Mouse (Mus musculus): ENCODE results near the gene Ppp1r13l. TPM values are rescaled to one million over a fixed set of nuclear protein-coding genes. Genes with fewer than 3 reads are reported as not detected.

The Ppp1r13l gene
- 6.6 and 8.7 TPM in 2 replicates for polyA plus RNA-seq (2014; fragmentation: Nextera tagmentation; extraction: Ambion mirVana)

DNA sequence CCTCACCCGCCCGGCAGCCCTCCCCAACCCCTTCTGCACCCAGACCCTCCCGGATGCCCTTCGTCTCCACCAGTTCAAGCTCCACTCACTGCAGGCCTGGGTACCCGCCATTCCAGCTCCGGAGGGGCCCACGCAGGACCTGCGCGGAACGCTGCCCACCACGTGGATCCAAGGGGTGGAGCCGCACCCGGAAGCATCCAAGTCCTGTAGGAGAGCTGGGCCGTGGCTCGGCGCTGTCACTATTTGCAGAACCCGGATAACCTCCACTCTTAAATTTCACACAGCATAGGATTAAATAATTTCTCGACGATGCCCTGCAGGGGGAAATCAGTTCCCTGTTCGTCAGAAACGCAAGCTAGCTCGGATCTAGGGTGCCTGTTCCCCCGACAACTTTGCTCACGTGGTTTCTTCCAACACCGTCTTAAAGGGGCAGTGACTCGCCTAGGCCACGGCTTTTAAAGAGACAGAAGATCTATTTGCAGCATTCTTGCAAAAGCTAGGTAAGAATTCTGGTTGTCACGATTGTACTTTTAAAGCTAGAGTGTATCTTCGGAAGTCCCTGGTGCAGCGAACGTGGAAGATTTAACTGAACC lies at the start of gene Ppp1r13l, which contains the start of gene Cd3eap:
Gene Ppp1r13l (plus strand): TSS at position 451 of the 593 bp plus-strand sequence.
Gene Cd3eap (minus strand): TSS at position 185 of the 593 bp plus-strand sequence.
- Histone ChIP-seq H3K9me3 (ENCODE audit: control insufficient read depth, low read length) (no peaks in the 10 kb centered on the region), H3K36me3 (ENCODE audit: control insufficient read depth, insufficient read depth, low read length) (peaks cover 5% of the 10 kb centered on the region; the same call in 1 of the 2 replicates), H3K4me3 (ENCODE audit: low read depth, low read length) (peak within 1 kb of the TSS; percentile 68), H3K4me1 (ENCODE audit: control insufficient read depth, insufficient read depth, low read length) (peaks cover 13% of the 10 kb centered on the region), H3K27me3 (ENCODE audit: control insufficient read depth, insufficient read depth, low read length) (0 out of 2 replicates have a peak, but pooled peaks cover 2% of the 10 kb centered on the region), H3K27ac (replicated peaks; ENCODE audit: low read depth, low read length) (0 out of 2 replicates have a peak within 1 kb of the TSS, but pooled peaks have one; percentile 9), H3K9ac (ENCODE audit: low read length) (peak within 1 kb of the TSS; percentile 55), H3K4me2 (ENCODE audit: low read depth, severe bottlenecking) (peak within 1 kb of the TSS; percentile 91)
- peak; percentile 55; the same call in 1 of the 2 replicates for ATAC-seq (ENCODE audit: insufficient number of reproducible peaks, low FRiP score, low TSS enrichment, low read depth)
- peak; percentile 89 for DNase-seq (ENCODE audit: low spot score)
- under 1% methylated on average over 31 of the region's 31 CpGs for WGBS

DNA sequence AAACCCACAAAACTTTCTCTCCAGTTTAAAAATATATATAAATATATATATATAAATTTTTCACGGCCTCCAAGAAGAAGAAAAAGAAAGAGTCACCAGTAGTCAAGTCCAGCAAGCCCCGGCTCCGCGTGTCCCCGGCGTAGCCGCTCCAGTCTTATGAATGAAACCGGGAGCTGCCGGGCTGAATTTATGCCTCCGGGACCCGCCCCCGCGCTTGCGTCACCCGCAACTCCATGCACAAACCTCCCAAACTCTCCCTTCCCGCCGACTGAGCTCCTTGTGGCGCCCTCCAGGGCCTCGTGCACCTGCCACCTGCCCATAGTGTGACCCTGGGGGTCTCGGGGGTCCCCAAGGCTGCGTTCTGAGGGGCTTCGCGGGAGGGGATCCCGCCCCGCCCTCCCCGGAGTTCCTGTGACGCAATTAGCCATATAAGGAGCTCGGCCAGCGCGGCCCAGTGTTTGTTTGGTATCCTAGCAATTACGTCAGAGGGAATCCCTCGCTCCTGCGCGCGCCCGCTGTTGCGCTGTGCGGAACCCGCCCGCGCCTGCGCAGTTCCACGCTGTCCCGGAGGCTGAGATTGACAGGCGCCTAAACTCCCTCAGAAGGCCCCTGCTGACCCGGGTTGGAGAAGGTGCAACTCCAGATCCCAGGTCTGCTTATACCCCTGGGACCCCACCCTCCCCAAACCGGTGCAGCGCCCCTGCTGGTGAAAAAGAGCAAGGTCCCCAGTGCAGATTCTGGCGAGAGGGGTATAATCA lies 49.5 kb upstream of the Ppp1r13l start, which contains the start of gene Fosb:
Gene Fosb (minus strand): TSS at position 168 of the 758 bp plus-strand sequence.
- ATAC-seq (ENCODE audit: insufficient number of reproducible peaks, low FRiP score, low TSS enrichment, low read depth), result peak; percentile 76
- peaks cover 9% of the 10 kb centered on the region for H3K4me1 ChIP-seq (ENCODE audit: control insufficient read depth, insufficient read depth, low read length)
- H3K36me3 ChIP-seq (ENCODE audit: control insufficient read depth, insufficient read depth, low read length), result no peaks in the 10 kb centered on the region
- no peaks in the 10 kb centered on the region for H3K9me3 ChIP-seq (ENCODE audit: control insufficient read depth, low read length)
- peak; percentile 95 for DNase-seq (ENCODE audit: low spot score)
- peak within 1 kb of the TSS; percentile 32; the same call in 1 of the 2 replicates for H3K9ac ChIP-seq (ENCODE audit: low read length)
- peak within 1 kb of the TSS; percentile 97 for H3K4me2 ChIP-seq (ENCODE audit: low read depth, severe bottlenecking)
- H3K4me3 ChIP-seq (ENCODE audit: low read depth, low read length), result peak within 1 kb of the TSS; percentile 57
- under 1% methylated on average over 49 of the region's 49 CpGs for WGBS
- no peak within 1 kb of the TSS for H3K27ac ChIP-seq (replicated peaks; ENCODE audit: low read depth, low read length)
- H3K27me3 ChIP-seq (ENCODE audit: control insufficient read depth, insufficient read depth, low read length), result peaks cover 26% of the 10 kb centered on the region

DNA sequence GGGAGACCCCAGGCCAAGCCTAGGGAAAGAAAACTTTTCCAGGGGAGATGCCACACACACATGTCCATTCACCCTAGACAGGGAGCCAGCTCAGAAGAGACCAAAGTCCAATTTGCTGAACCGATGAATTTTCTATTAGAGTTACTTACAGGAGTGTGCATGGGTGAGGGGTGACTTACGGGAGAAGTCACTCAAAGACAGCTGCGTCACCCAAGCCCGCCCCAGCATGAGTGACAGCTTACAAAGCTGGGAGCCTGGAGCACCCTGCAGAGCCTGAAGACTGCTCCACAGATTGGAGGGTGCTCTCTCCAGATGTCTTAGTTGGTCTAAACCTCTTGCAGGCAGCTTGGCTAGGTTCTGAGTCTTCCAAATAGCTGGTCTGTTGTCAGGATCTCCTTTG lies 47.6 kb upstream of the Ppp1r13l start:
- 39% methylated on average over 4 of the region's 4 CpGs for WGBS
- peaks cover 9% of the 10 kb centered on the region for H3K4me1 ChIP-seq (ENCODE audit: control insufficient read depth, insufficient read depth, low read length)
- no peak overlapping the region for H3K4me3 ChIP-seq (ENCODE audit: low read depth, low read length)
- no peak overlapping the region for H3K27ac ChIP-seq (replicated peaks; ENCODE audit: low read depth, low read length)
- H3K9me3 ChIP-seq (ENCODE audit: control insufficient read depth, low read length), result no peaks in the 10 kb centered on the region
- no peaks in the 10 kb centered on the region for H3K36me3 ChIP-seq (ENCODE audit: control insufficient read depth, insufficient read depth, low read length)
- ATAC-seq (ENCODE audit: insufficient number of reproducible peaks, low FRiP score, low TSS enrichment, low read depth) (no peak), DNase-seq (ENCODE audit: low spot score) (no peak)
- peaks cover 8% of the 10 kb centered on the region for H3K27me3 ChIP-seq (ENCODE audit: control insufficient read depth, insufficient read depth, low read length)
- no peak overlapping the region for H3K9ac ChIP-seq (ENCODE audit: low read length)
- H3K4me2 ChIP-seq (ENCODE audit: low read depth, severe bottlenecking), result no peak overlapping the region

DNA sequence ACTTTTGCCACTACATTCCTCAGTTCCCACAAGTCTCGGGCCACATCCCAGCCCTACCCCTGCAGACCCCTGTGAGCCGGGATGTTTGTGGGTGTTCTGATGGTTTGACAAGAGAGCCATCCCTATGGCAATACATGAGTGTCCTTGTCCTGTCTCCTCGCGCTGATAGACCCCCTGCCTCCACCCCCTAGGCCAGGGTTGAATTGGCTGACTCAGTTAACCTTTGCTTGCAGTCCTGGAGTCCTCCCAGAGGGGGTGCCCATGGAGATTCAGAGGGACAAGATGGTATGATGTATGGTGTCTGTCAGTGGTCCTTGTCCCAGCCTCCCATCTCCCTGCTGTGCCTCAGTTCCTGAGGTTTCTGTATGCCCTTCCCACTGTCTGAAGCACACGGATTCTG lies 45.5 kb upstream of the Ppp1r13l start:
- Histone ChIP-seq H3K36me3 (ENCODE audit: control insufficient read depth, insufficient read depth, low read length) (no peaks in the 10 kb centered on the region), H3K27me3 (ENCODE audit: control insufficient read depth, insufficient read depth, low read length) (no peaks in the 10 kb centered on the region), H3K9me3 (ENCODE audit: control insufficient read depth, low read length) (no peaks in the 10 kb centered on the region), H3K4me3 (ENCODE audit: low read depth, low read length) (no peak overlapping the region), H3K4me2 (ENCODE audit: low read depth, severe bottlenecking) (no peak overlapping the region), H3K9ac (ENCODE audit: low read length) (0 out of 2 replicates have a peak overlapping the region, but pooled peaks have one; percentile 7), H3K4me1 (ENCODE audit: control insufficient read depth, insufficient read depth, low read length) (peaks cover 6% of the 10 kb centered on the region), H3K27ac (replicated peaks; ENCODE audit: low read depth, low read length) (no peak overlapping the region)
- 55% methylated on average over 5 of the region's 5 CpGs for WGBS
- no peak for ATAC-seq (ENCODE audit: insufficient number of reproducible peaks, low FRiP score, low TSS enrichment, low read depth)
- DNase-seq (ENCODE audit: low spot score), result no peak

DNA sequence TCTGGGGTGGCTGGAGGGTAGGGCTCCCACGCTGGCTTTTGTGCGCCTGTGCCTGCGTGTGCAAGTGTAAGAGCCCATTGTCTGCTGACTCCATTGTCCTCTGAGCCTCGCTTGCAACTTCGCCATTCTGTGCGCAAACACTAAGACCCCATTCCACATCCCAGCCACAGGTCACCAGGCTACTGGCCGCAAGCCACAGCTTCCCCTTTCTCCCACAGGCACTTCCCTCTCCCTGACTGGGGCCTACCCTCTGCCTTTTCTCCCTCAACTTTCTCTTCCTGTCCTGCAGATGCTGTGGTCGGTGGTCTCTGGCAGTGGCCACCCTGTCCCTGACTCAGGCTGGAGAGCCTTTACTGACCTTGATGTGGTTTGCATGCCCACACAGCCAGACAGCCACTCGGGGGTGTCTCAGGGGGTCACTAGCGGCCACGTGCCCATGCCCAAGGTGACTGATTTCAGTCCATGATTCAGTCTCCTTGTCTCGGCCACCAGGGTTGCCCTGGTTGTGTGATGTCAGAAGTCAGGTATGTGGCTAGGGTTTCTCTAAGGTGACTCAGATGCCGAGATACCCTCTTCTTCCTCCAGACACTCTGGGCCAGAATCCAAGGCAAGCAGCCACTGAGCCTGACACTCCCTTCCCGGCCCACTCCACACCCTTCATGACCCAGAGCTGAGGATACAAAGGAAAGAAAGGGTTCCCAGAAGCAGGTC lies 42.9 kb upstream of the Ppp1r13l start:
- WGBS, result 61% methylated on average over 14 of the region's 14 CpGs
- H3K27me3 ChIP-seq (ENCODE audit: control insufficient read depth, insufficient read depth, low read length), result 0 out of 2 replicates have a peak, but pooled peaks cover 4% of the 10 kb centered on the region
- 0 out of 2 replicates have a peak, but pooled peaks cover 7% of the 10 kb centered on the region for H3K4me1 ChIP-seq (ENCODE audit: control insufficient read depth, insufficient read depth, low read length)
- DNase-seq (ENCODE audit: low spot score) (no peak), ATAC-seq (ENCODE audit: insufficient number of reproducible peaks, low FRiP score, low TSS enrichment, low read depth) (no peak)
- H3K27ac ChIP-seq (replicated peaks; ENCODE audit: low read depth, low read length), result no peak overlapping the region; the same call in 1 of the 2 replicates
- no peaks in the 10 kb centered on the region for H3K36me3 ChIP-seq (ENCODE audit: control insufficient read depth, insufficient read depth, low read length)
- no peak overlapping the region for H3K4me3 ChIP-seq (ENCODE audit: low read depth, low read length)
- H3K4me2 ChIP-seq (ENCODE audit: low read depth, severe bottlenecking), result no peak overlapping the region
- H3K9me3 ChIP-seq (ENCODE audit: control insufficient read depth, low read length), result no peaks in the 10 kb centered on the region
- no peak overlapping the region; the same call in 1 of the 2 replicates for H3K9ac ChIP-seq (ENCODE audit: low read length)

DNA sequence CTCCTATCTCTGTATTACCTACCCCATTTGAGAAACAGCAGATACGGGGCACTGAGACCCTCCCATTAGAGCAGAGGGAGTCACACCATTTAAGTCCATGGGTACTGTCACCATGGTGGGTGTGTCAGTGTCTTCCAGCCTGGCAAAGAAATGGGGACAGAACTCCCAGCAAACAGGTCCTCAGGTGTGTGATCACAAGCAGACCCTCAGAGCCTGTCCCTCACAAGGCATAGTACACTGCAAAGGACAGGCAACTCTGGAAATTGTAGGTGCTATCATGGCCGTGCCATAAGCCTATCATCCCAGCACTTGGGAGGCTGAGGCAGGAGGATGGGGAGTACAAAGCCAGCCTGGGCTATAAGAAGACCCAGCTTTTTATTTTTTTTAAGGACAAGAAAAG lies 41.3 kb upstream of the Ppp1r13l start:
- Histone ChIP-seq H3K4me3 (ENCODE audit: low read depth, low read length) (no peak overlapping the region), H3K27me3 (ENCODE audit: control insufficient read depth, insufficient read depth, low read length) (peaks cover 9% of the 10 kb centered on the region; the same call in 1 of the 2 replicates), H3K4me1 (ENCODE audit: control insufficient read depth, insufficient read depth, low read length) (0 out of 2 replicates have a peak, but pooled peaks cover 7% of the 10 kb centered on the region), H3K36me3 (ENCODE audit: control insufficient read depth, insufficient read depth, low read length) (no peaks in the 10 kb centered on the region), H3K4me2 (ENCODE audit: low read depth, severe bottlenecking) (no peak overlapping the region), H3K27ac (replicated peaks; ENCODE audit: low read depth, low read length) (no peak overlapping the region), H3K9me3 (ENCODE audit: control insufficient read depth, low read length) (no peaks in the 10 kb centered on the region), H3K9ac (ENCODE audit: low read length) (no peak overlapping the region)
- no peak for ATAC-seq (ENCODE audit: insufficient number of reproducible peaks, low FRiP score, low TSS enrichment, low read depth)
- DNase-seq (ENCODE audit: low spot score), result no peak
- 60% methylated on average over 2 of the region's 2 CpGs for WGBS

DNA sequence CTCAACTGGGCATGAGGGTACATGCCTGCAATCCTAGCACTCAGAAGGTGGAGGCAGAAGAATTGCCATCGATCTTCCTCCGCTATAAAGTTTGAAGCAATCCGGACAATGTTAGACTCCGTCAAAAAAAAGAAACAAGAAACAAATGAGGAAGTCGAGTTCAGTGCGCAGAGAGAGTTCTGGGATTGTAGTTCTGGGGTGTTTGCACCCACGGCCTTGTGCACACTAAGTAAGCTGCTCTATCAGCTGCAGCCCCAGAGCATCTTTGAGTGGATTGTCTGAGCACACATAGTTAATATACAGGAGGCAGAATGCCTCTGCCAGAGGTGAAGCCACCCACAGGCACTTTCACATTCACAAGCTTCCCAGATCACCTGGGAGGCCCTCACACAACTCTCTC lies 40.9 kb upstream of the Ppp1r13l start:
- Histone ChIP-seq H3K9me3 (ENCODE audit: control insufficient read depth, low read length) (no peaks in the 10 kb centered on the region), H3K27me3 (ENCODE audit: control insufficient read depth, insufficient read depth, low read length) (peaks cover 9% of the 10 kb centered on the region; the same call in 1 of the 2 replicates), H3K4me3 (ENCODE audit: low read depth, low read length) (no peak overlapping the region), H3K27ac (replicated peaks; ENCODE audit: low read depth, low read length) (no peak overlapping the region), H3K4me1 (ENCODE audit: control insufficient read depth, insufficient read depth, low read length) (0 out of 2 replicates have a peak, but pooled peaks cover 7% of the 10 kb centered on the region), H3K36me3 (ENCODE audit: control insufficient read depth, insufficient read depth, low read length) (no peaks in the 10 kb centered on the region), H3K9ac (ENCODE audit: low read length) (no peak overlapping the region), H3K4me2 (ENCODE audit: low read depth, severe bottlenecking) (no peak overlapping the region)
- no peak for ATAC-seq (ENCODE audit: insufficient number of reproducible peaks, low FRiP score, low TSS enrichment, low read depth)
- WGBS, result 82% methylated on average over 7 of the region's 7 CpGs
- DNase-seq (ENCODE audit: low spot score), result no peak

DNA sequence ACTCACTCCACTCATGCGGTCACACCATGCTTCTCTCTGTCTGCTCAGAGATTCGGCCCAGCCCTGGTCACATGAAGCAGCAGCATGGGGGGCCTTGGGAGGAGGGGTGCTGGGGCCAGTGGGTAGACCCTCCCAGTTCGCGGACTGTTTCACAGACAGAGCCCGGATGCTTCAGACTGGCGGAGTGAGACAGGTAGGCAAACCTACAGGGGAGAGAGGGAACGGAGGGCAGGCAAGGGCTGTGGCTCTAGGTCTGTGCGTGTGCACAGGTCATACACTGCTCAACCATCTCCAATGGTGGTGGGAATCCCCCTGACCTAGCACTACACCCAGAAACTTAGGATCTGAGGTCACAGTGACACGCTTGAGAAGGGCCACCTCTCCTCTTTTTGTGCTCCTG lies 40.1 kb upstream of the Ppp1r13l start:
- no peaks in the 10 kb centered on the region for H3K36me3 ChIP-seq (ENCODE audit: control insufficient read depth, insufficient read depth, low read length)
- no peaks in the 10 kb centered on the region for H3K9me3 ChIP-seq (ENCODE audit: control insufficient read depth, low read length)
- ATAC-seq (ENCODE audit: insufficient number of reproducible peaks, low FRiP score, low TSS enrichment, low read depth) (peak; percentile 67; the same call in 1 of the 2 replicates), DNase-seq (ENCODE audit: low spot score) (no peak)
- peak overlapping the region; percentile 57 for H3K9ac ChIP-seq (ENCODE audit: low read length)
- WGBS, result 13% methylated on average over 9 of the region's 9 CpGs
- no peak overlapping the region for H3K27ac ChIP-seq (replicated peaks; ENCODE audit: low read depth, low read length)
- 0 out of 2 replicates have a peak, but pooled peaks cover 7% of the 10 kb centered on the region for H3K4me1 ChIP-seq (ENCODE audit: control insufficient read depth, insufficient read depth, low read length)
- peak overlapping the region; percentile 83 for H3K4me2 ChIP-seq (ENCODE audit: low read depth, severe bottlenecking)
- peaks cover 9% of the 10 kb centered on the region; the same call in 1 of the 2 replicates for H3K27me3 ChIP-seq (ENCODE audit: control insufficient read depth, insufficient read depth, low read length)
- peak overlapping the region; percentile 34 for H3K4me3 ChIP-seq (ENCODE audit: low read depth, low read length)
